Mouse (Mus musculus): ENCODE data around the gene Htr2a. TPM values are rescaled to one million over a fixed set of nuclear protein-coding genes. Genes with fewer than 3 reads are reported as not detected.

Gene Htr2a
- total RNA-seq, 2 experiments from 2014 or later, result 0.47 to 0.82 TPM

DNA sequence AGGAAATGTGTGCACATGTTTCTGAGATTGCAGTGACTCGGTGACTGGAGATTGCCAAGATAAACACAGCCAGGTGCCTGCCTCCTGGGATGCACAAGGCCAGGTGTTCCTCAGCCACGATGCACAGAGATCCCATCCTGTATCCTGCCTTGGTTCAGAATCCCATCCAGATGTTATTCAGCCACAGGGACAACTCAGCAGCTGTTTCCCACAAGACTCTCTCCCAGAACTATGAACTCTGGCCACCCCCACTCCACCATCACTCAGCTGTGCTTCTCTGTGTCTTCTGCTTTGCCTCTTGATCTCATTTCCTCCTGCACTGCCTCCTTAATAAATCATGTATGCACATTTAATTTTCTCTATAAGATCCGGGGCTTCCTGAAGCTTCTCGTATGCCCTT is 56.1 kb downstream of the Htr2a start:
- no peak for DNase-seq

DNA sequence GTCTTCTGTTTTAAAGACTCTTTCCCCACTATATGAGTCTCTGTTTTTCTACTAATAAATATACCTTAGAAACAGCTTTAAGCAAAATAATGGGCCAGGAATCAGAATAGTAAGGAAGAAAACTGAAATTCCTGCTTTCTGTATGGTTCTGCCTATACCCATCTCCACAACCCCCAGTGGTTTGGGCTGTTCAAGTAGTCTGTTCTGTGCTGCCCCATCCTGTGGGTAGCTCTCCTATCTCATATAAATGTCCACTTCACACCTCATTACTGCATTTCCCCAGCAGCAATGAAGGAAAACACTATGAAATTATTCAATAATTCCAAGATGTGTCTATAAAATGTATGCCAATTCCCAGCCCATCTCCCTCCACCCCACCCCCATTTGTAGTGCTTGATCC is 56.8 kb downstream of the Htr2a start:
- DNase-seq, result no peak

DNA sequence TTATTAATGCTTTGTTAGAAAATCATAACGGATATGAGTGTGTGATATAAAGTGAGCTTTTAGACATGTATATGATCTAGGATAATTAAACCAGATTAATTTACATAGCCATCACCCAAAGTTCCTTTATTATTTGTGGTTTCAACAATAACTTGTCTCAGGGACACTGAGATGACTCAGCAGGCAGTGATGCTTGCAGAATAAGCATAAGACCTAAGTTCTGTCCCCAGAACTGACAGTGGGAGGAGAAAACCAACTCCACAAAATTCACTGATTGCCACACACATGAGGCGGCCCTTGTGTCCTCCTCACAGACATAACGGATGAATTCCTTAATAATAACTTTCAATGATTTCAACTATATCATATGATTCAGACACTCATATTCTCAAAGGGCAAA is 58.6 kb downstream of the Htr2a start:
- no peak for DNase-seq

DNA sequence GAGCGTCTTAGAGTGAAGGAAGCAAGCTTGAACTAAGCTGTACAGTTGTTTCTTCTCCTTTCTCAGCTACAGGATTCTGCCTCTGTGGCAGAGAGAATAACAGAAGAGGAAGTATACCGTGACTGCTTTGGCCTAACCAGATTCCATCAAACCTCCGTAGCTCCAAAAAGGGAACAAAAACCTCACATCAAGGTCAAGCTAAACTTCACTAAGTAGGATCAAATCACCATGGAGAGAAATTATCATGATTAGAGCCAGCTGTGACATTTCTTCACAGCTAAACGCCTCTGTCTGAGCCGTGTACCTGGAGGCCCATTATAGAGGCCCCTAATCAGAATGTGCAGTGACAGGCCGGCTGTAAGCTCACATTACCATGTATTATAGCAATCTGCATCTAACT is 63.3 kb downstream of the Htr2a start:
- peak in 1 of 2 experiments; percentile 5 for DNase-seq

DNA sequence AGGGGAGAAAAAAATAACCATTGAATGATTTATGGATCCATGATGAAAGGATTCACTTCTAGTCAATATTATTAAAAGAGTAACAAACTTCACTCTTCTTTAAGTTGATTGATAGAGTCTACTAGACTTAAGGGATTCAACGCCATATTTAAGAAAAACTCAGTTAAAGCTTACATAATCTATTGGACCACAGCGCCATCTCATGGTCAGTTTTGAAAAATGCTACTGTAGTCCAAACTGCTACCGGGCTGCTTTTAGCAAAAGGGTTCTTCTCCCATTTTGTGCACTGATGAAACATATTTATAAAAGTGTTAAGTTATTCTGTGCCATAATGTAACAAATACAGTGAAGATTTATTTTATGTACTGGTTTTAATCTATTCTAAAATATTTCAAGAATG is 68.4 kb downstream of the Htr2a start:
- DNase-seq, result peak; percentile 19 to 60

DNA sequence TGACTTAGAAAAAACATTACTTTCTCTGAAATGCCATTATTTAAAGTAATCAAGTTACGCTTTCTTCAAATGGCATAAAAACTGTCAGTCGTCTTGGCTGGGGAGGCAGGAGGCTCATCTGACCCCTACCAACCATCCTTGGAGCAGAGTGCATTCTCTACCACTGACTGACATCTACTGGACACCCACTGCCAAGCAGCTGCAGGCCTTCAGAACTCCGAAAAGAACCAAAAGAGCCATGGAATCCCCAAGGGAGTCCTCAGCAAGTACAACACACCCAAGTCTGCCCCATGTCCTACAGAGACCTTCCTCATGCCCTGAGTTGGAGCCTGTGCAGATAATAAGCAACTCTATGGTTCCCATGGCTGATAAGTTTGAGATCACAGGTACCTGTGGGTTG is 82.9 kb downstream of the Htr2a start:
- DNase-seq, result no peak

DNA sequence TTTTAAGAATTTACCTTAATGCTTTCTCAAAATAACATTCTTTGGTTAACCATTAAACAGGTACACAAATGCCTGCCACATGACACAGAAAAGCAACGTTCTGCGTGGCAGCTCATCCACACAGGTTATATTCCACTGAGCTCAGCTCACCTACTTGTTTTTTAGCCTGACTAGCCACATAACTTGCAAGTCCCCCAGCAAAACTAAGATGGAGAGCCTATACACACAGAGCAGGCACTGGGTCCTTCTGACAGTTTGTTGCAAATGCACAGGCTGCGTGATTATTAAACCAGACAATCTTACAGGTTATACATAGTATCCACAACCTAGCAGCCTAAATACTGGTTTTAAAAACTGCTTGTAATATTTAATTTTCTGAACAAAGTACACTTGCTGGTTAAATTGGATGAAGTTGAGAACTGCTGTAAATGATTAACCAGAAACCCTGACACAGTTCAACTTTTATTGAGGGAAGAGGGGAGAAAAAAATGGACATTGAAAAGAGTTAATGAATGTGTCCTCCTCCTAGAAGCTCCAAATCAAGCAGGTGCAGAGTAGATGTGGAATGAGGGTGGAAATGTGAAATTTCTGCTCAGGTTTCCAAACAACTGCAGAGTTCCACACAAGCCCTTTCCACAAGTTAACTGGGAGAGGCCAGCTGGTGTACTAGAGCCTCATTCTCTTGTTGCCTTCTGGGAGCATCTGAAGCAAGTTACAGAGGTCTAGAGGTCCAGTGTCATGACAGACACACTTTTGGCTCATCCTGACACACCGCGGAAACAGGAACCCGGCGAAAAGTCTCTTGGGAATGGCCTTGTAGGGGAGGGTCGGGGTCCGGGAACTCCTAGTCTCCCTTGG is 90.8 kb downstream of the Htr2a start:
- no peak for DNase-seq

DNA sequence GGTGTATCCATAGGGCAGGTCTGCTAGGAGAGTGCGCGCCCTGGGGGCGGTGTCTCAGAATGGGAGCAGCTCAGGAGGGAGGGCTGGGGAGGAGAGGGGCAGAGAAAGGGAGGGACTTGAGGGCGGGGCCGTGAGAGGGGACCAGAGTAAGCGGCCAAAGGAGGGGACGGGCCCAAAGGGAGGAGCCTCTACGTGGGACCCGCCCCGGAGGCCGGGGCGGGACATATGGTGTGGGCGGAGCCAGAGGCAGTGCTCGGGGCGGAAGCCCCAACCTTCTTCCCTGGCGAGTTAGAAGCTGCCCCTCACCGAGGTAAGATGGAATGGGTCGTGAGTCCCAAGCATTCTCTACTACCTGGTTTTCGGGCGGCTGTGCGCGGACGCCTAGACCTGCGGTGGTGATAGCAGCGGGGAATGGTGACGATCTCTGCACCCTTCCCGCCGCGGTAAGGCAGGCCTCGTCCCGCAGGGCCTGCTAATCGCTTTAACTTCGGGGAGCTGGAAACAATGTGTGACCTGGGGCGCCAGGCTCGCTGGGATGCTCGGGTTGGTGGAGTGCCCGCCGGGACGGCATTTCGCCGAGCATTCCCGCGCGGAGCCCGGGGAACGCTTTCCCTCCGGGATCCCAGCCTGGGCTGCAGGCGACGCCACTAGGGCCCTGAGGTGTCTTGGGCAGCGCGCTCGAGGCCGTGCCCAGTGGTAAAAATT is 91.6 kb downstream of the Htr2a start, which contains the start of gene Esd:
TSS of gene Esd (plus strand) at position 219 of the 705 bp plus-strand sequence.
- peak; percentile 96 for DNase-seq

DNA sequence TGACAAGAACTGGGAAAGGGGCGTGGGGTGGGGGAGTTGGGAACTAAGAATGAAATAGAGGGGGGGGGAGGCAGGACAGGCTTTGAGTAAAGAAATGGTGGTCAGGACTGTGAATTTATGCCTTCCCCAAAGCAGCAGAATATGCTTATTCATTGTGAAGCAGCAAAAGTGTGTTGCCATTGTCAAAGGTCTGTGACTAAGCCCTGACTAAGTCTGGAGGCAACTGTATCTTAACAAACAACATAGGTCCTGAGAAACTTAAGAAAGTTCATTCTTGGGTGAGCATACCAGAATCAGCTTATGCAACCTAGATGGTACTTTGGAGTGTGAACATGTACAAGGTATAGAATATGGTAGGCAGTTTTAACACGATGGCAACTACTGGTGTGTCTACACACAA is 92.8 kb downstream of the Htr2a start:
- DNase-seq, result no peak

DNA sequence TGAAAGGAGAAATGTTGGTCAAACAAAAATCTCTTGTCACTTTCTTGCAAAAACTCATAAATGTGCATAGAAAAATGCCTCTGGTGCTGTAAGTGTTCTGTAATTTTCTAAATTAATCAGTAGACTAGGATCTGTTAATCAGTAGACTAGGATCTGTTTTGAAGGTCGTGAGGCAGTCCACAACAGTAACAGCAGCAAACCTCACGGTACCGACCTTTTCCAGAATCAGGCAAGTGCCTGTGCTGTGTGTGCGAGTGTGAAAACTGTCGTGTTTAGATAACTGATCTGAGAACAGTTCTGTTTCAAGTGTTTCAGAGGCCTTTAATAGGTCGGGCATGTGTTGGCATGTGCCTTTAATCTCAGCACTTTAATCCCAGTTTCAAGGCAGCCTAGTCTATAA is 94.8 kb downstream of the Htr2a start:
- DNase-seq, result no peak

DNA sequence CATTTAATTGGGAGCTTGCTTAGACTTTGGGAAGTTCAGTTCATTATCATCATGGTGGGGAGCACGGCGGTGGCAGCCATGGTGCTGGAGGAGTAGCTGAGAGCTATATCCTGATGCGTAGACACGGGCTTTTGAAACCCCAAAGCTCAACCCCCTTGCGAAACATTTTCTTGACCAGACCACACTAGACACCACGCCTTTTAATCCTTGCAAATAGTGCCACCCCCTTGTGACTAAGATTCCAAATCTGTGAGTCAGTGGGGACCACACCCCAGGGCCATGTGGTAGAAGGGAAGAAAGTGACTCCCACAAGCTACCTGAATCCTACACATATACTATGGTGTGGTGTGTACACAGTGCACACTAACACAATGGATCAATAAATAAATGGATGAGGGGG is 96.2 kb downstream of the Htr2a start:
- DNase-seq, result no peak

Other genes starting within 250 kb of the Htr2a start
- gene Esd, start 91.5 kb downstream of the Htr2a start, total RNA-seq (2021), result 100 to 1,000 TPM; 124 to 130 TPM